Mouse (Mus musculus) heart, adult 2 months (tissue): ENCODE data around the gene Gm4131.

Experiments
- CTCF ChIP-seq: fragments of 200-600 bp; IDR thresholded peaks from 2 replicates; pipeline ENCODE4 v1.8.1; 2022; ENCODE audit warnings: antibody characterized with exemption, mild to moderate bottlenecking, moderate library complexity
- EP300 ChIP-seq: fragments of 200-500 bp; IDR thresholded peaks from 2 replicates; pipeline ENCODE4 v1.6.1; 2011; ENCODE audit warnings: low read depth, low read length, control low read depth; ENCODE audit not compliant: insufficient read depth

- TF ChIP-seq CTCF = no peak
- no peak for TF ChIP-seq EP300
Measured at GRCm38 (mm10) chr14:62584637-62585036, 17.9 kb upstream of the Gm4131 start.
